Comparison of ENCODE assay signal across 9 mouse cellular contexts in genomic region chr7:130719931-130720598, GRCm38 (mm10). TPM values are rescaled to one million over a fixed set of nuclear protein-coding genes. Genes with fewer than 3 reads are reported as not detected.
A peak's percentile ranks its signal among the peaks of the same experiment; 100 is the strongest.
DNase-seq lines count a peak whose midpoint lies in the region; ATAC-seq lines count a peak whose summit lies in the region.
"Had no signal": no experiment of that assay in that cellular context is flagged by ENCODE, and none has a peak within 500 bp of the region (broad histone marks: within the 10 kb centered on the region; RNA-seq: fewer than 3 reads in every experiment).

No protein-coding gene starts in this region.

- H3K36me3 ChIP-seq in lung, embryonic 15.5 days: peaks cover 13% of the 10 kb centered on the region; the same call in 1 of the 2 replicates
- peaks cover 72% of the 10 kb centered on the region for H3K36me3 ChIP-seq in hindbrain, embryonic 10.5 days
- no peaks in the 10 kb centered on the region for H3K36me3 ChIP-seq in stomach, embryonic 15.5 days
- H3K36me3 ChIP-seq: liver, embryonic 15.5 days had no signal

- peak overlapping the region; percentile 74 for H3K27ac ChIP-seq in lung, embryonic 15.5 days
- H3K27ac ChIP-seq in hindbrain, embryonic 10.5 days: peak overlapping the region; percentile 87
- H3K27ac ChIP-seq in stomach, embryonic 15.5 days: peak overlapping the region; percentile 70
- H3K27ac ChIP-seq: liver, embryonic 15.5 days had no signal

- no peak overlapping the region for H3K9ac ChIP-seq in lung, embryonic 15.5 days
- H3K9ac ChIP-seq in stomach, embryonic 15.5 days: no peak overlapping the region
- H3K9ac ChIP-seq: liver, embryonic 15.5 days had no signal

- no peak for DNase-seq in lung, adult 18-20 months
- DNase-seq in hindbrain, embryonic 10.5 days (ENCODE audit: low spot score): no peak
- DNase-seq in kidney, postnatal 14 days: peak; percentile 53
- no peak for DNase-seq in gastrocnemius, postnatal 10 days
- no peak for DNase-seq in frontal cortex, postnatal 14 days (ENCODE audit: low spot score in 2 of 2)
- DNase-seq in cerebellum, adult 11 months: no peak

- no peak overlapping the region for H3K4me3 ChIP-seq in lung, embryonic 15.5 days
- peak overlapping the region; percentile 25 for H3K4me3 ChIP-seq in hindbrain, embryonic 10.5 days
- H3K4me3 ChIP-seq in stomach, embryonic 15.5 days (replicated peaks): no peak overlapping the region
- H3K4me3 ChIP-seq: liver, embryonic 15.5 days had no signal

- H3K27me3 ChIP-seq in lung, embryonic 15.5 days: no peaks in the 10 kb centered on the region
- no peaks in the 10 kb centered on the region for H3K27me3 ChIP-seq in hindbrain, embryonic 10.5 days (ENCODE audit: insufficient read depth, poor library complexity, severe bottlenecking)
- H3K27me3 ChIP-seq in stomach, embryonic 15.5 days (replicated peaks): no peaks in the 10 kb centered on the region
- H3K27me3 ChIP-seq: liver, embryonic 15.5 days had no signal

- H3K4me2 ChIP-seq in lung, embryonic 15.5 days: peak overlapping the region; percentile 20; the same call in 1 of the 2 replicates
- peak overlapping the region; percentile 20; the same call in 1 of the 2 replicates for H3K4me2 ChIP-seq in stomach, embryonic 15.5 days
- H3K4me2 ChIP-seq: liver, embryonic 15.5 days had no signal

- 35% methylated on average over 16 of the region's 16 CpGs for WGBS in lung, embryonic 15.5 days
- WGBS in hindbrain, embryonic 10.5 days: 14% methylated on average over 16 of the region's 16 CpGs
- 37% methylated on average over 16 of the region's 16 CpGs for WGBS in stomach, embryonic 15.5 days

- H3K4me1 ChIP-seq in lung, embryonic 15.5 days: peaks cover 17% of the 10 kb centered on the region
- peaks cover 45% of the 10 kb centered on the region for H3K4me1 ChIP-seq in hindbrain, embryonic 10.5 days (replicated peaks)
- H3K4me1 ChIP-seq in stomach, embryonic 15.5 days: peaks cover 9% of the 10 kb centered on the region
- H3K4me1 ChIP-seq: liver, embryonic 15.5 days had no signal

- H3K9me3 ChIP-seq in lung, embryonic 15.5 days: no peaks in the 10 kb centered on the region
- H3K9me3 ChIP-seq in hindbrain, embryonic 10.5 days: no peaks in the 10 kb centered on the region
- H3K9me3 ChIP-seq in stomach, embryonic 15.5 days: no peaks in the 10 kb centered on the region
- H3K9me3 ChIP-seq: liver, embryonic 15.5 days had no signal

- no peak for ATAC-seq in lung, embryonic 15.5 days (ENCODE audit: borderline replicate concordance, extremely low read depth, low FRiP score, low TSS enrichment)
- peak; percentile 33; the same call in 1 of the 2 replicates for ATAC-seq in stomach, embryonic 15.5 days (ENCODE audit: insufficient read depth, low FRiP score, low read depth)

RNA-seq across cellular contexts. Expression of gene Btbd16, which starts 53.8 kb away (rescaled TPM):
- not detected in 2 replicates for polyA plus RNA-seq in lung, embryonic 15.5 days (2015; fragmentation: Nextera tagmentation; extraction: Ambion mirVana)
- not detected in 2 replicates for polyA plus RNA-seq in hindbrain, embryonic 10.5 days (2016; fragmentation: Nextera tagmentation; extraction: Ambion mirVana)
- 0.15 and 0.18 TPM in 2 replicates for polyA plus RNA-seq in stomach, embryonic 15.5 days (2015; fragmentation: Nextera tagmentation; extraction: Ambion mirVana)
- under 1 TPM in 1 of 2 experiments, not detected in 1; 0.16 TPM for total RNA-seq in gastrocnemius, postnatal 10 days (2021)
- polyA plus RNA-seq: liver, embryonic 15.5 days had no signal
